Mouse (Mus musculus): ENCODE measurements around the gene Vcpkmt. TPM values are rescaled to one million over a fixed set of nuclear protein-coding genes. Genes with fewer than 3 reads are reported as not detected.
A peak's percentile ranks its signal among the peaks of the same experiment; 100 is the strongest.
"Not testable (repeated sequence)": the region's sequence is repeated elsewhere in the genome, so short reads cannot be mapped to it uniquely, and the experiment has no call there.

Vcpkmt gene
- 12.1 and 21.3 TPM in 2 replicates for total RNA-seq (2021)
- long read RNA-seq, partial matches to known transcripts: 1 of 7 reads
- long read RNA-seq, other reads (novel, unspliced or antisense): 5 of 7 reads

DNA sequence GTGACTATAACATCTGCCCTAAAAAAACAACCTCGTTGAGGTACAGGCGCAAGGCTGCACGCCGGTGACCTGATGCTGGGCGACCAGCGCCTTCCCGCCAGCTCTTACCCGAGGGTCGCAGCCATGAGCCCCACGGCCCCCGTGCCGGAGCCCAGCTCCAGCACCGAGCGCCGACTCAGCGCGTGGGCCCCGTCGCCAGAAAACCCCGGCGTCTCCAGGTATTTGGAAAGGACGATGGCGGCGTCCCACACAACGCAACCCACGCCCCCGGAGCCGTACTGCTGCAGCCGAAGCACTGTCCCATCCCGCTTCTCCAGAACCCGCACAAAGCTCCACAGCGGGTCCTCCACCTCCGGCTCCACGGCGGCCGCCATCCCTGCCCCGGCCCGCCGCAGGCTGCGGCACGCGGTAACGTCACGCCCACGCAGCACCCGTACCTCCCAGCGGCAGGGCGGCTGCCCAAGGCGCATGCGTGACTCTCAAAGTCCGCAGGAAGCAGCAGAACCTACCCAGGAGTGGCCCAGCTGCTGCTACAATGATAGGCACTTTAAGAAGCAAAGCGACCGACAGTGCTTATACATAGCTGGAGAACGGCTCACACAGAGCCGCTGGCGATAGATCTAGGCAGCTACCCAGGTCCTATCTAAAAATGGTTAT, at the start of gene Vcpkmt:
Gene Vcpkmt, minus strand, starts transcription at position 416 of the 657 bp plus-strand sequence.
- DNase-seq: peak; percentile 91

DNA sequence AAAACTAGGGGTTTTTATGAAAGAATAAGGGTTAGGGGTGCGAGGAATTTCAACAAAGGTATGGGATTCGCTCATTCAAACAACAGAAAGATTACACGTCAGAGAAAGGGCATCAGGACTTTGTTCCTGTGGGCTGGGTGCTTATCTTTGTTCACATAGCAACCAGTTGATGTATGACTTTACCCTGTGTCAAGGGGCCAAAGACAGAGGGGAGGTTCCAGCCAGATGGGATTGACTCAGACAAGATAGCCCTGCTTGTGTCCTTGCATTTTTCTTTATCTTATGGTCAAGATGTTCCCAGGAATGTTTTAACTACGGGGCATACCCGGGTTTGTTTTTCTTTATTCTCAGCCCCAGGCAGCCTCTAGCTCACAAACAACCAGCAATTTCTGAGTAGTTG, 35.8 kb upstream of the Vcpkmt start:
- DNase-seq: not testable (repeated sequence)

DNA sequence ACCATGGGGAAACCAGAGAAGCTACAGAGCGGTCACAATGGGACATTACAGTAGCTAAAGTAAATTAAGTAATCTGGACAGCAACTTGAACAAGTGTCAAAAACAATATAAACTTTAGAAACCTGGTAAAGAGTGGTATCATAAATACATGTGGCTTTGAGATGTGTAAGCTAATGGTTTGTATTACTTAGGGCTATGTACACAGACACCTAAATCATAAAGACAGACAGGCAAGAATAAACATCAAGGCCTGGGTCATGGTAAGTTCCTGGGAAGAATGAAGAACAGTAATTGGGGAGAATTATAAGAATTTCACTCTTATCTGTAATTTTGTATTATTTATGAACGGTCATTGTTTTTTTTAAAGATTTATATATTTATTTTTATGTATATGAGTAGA, 21.5 kb upstream of the Vcpkmt start:
- no peak for DNase-seq

GRCm38 (mm10) chr12:69597446-69597845, 14.6 kb upstream of the Vcpkmt start:
- DNase-seq: no peak

GRCm38 (mm10) chr12:69593130-69593529, 10.3 kb upstream of the Vcpkmt start:
- no peak for DNase-seq

DNA sequence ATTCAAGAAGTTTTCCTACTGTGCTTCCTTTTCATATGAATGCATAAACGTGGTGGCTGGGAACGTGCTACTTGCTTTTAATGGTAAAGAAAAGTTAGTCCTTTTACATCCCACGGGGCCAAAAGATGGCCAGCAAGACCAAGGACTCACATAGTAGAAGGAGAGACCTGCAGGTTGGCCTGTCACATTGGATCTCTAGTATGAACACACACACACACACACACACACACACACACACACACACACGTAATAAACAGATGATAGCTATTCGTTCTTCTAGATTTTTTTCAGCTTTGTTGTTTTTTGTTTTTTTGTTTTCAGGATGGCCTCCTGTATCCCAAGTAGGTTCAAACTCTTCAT, 422 bp upstream of the Vcpkmt start:
- no peak for DNase-seq

GRCm38 (mm10) chr12:69582216-69582612, 614 bp downstream of the Vcpkmt start:
- DNase-seq: no peak

DNA sequence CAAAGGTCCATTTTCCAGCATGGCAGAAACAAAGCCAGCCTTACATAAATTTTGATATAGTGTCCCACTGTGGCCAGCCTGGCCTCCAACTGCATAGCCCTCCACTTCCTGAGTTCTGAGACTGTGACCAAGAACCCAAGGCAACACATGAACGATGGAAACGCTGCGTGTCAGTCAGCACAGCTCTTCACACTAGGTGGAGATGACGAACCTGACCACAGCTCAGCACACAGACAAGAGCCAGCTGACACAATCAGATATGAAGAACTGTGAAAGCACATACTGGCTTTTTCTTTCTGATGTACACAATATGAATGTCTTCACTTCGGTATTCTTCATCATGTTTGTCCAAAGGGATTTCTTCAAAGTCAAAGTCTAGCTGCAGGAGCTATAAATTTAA, 3.2 kb downstream of the Vcpkmt start:
- no peak for DNase-seq

DNA sequence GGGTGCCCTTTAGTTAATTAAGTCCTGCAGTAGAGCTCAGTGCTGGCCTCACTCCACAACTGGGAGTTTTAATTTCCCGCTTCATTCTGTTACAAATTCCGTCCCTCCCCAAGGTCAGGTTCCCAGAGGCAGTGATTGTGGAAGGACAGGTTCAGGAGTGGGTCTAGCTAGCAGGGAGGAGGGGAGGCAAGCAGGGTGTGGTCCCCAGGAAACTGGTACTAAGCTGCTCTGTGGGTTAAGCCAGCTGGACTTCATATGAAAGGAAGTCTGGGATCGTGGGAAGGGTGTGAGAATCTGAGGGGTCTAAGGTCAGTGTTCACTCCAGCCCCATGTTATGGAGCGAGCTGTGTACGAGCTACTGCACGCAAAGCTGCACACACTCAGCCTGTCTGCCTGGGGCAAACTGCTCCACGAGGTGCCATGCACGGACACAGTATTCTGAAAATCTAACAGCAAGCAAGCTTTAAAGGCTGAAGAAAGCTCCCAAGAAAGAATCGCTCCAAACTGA, 6.7 kb downstream of the Vcpkmt start:
- no peak for DNase-seq

GRCm38 (mm10) chr12:69573916-69574881, 8.6 kb downstream of the Vcpkmt start:
- peak; percentile 55 for DNase-seq

DNA sequence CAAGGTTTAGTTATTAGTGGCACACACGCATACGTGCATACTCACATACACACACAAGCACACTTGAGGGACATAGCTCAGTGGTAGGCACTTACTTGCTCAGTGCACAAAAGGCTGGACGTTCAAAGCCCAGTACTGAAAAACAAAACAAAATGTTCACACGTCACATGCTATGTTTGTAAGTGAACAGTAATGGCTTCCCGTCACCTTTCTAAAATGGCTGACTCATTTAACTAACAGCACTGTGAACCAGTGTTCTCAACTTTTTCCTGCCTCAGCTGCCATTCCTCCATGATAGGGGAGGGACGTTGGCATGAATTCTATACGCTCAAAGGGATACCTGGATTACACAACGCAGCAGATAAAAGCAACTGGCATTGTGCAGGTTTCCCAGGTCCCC, 9.6 kb downstream of the Vcpkmt start:
- DNase-seq: no peak

DNA sequence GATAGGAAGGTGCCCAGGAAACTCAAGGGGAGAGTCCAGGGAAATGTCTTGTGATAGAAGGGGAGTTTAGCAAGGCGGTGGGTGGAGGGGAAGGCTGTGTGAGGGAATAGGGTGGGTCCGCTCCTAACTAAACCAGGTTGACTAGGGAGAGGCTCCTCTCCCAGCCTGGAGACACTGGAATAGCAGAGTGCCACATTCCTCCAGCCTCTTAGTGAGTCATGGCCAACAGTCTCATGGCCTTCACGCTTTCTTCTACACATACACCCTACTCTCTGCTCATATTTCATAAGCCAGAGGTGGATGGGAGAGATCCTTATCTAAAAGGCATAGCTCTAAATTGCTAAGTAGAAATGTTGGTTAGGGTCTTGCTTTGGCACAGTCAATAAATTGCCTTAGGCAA, 12.9 kb downstream of the Vcpkmt start:
- DNase-seq: no peak

GRCm38 (mm10) chr12:69568266-69568665, 14.6 kb downstream of the Vcpkmt start:
- DNase-seq: no peak

- peak; percentile 31 for DNase-seq
Observed at GRCm38 (mm10) chr12:69561006-69561405, 21.8 kb downstream of the Vcpkmt start.

- DNase-seq: peak; percentile 29
Observed at GRCm38 (mm10) chr12:69556221-69556861, 26.5 kb downstream of the Vcpkmt start.

- no peak for DNase-seq
Observed at GRCm38 (mm10) chr12:69545456-69546178, 37.2 kb downstream of the Vcpkmt start.

DNA sequence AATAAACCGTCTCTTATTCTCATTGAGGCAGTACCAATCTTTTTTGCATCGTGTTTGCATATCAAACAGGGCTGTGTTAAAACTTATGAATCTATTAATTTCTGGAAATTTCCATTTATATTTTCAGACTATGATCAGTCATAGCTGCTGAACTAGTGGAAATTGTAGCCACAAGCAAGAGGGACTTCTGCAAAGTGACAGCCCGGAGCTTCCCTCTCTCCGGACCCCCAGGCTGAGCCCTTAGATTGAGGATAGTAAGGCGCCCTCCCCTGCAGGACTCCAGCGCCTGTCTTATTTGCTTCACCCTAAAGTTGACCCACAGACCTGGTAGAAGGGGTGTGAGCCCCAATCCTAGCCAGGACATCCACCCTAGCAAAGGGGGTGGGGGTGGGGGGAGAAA, 37.8 kb downstream of the Vcpkmt start:
- DNase-seq: no peak

- DNase-seq: no peak
Observed at GRCm38 (mm10) chr12:69544562-69544961, 38.3 kb downstream of the Vcpkmt start.

- no peak for DNase-seq
Observed at GRCm38 (mm10) chr12:69542376-69542775, 40.5 kb downstream of the Vcpkmt start.

- DNase-seq: no peak
Observed at GRCm38 (mm10) chr12:69541663-69542062, 41.2 kb downstream of the Vcpkmt start.

- no peak for DNase-seq
Observed at GRCm38 (mm10) chr12:69539353-69539752, 43.5 kb downstream of the Vcpkmt start.
